Mouse (Mus musculus): Measurements from ENCODE around the gene Shld2. TPM values are rescaled to one million over a fixed set of nuclear protein-coding genes. Genes with fewer than 3 reads are reported as not detected.

Gene Shld2
- polyA plus RNA-seq, 1 experiment, result 26.7 TPM

GRCm38 (mm10) chr14:34289259-34290015 is 20.9 kb downstream of the Shld2 start:
- no peak overlapping the region for H3K27ac ChIP-seq (ENCODE audit: insufficient read depth, low read length)
- TF ChIP-seq CTCF (IDR thresholded peaks at IDR 0.05; ENCODE audit: low read depth, low read length) (no peak), EP300 (IDR thresholded peaks at IDR 0.05; ENCODE audit: insufficient read depth, low read depth, low read length) (no peak), POLR2A (IDR thresholded peaks at IDR 0.05; ENCODE audit: insufficient read depth, low read length) (no peak)
- no peak overlapping the region for H3K4me3 ChIP-seq (ENCODE audit: low read depth, low read length)
- H3K9ac ChIP-seq (ENCODE audit: low read depth, poor library complexity, severe bottlenecking), result no peak overlapping the region
- H3K9me3 ChIP-seq (replicated peaks; ENCODE audit: control insufficient read depth, insufficient read depth, low read length, poor library complexity, severe bottlenecking), result no peaks in the 10 kb centered on the region
- H3K4me1 ChIP-seq (ENCODE audit: control insufficient read depth, insufficient read depth, low read length), result no peaks in the 10 kb centered on the region
- no peaks in the 10 kb centered on the region for H3K36me3 ChIP-seq (ENCODE audit: control insufficient read depth, insufficient read depth, low read length, poor library complexity, severe bottlenecking)
- H3K27me3 ChIP-seq (ENCODE audit: control insufficient read depth, insufficient read depth, low read length, poor library complexity, severe bottlenecking), result no peaks in the 10 kb centered on the region

DNA sequence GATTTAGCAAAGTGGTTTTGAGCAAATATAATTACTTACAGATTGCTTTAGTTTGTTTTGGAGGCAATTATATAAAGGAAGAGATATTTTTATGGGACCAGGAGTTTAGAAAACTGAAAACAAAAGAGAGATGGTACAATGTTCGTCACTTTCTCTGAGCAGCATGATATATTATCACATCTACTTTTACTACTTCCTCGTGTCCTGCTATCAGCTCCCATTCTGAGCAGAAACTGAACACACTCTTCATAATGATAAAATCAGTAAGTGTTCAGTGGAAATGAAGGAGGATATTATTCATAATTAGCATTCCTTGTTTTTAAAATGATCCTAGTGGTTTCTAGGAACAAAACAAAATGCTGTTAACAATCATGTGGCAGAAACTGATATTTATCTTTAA is 21.9 kb downstream of the Shld2 start:
- no peak overlapping the region for H3K4me3 ChIP-seq (ENCODE audit: low read depth, low read length)
- H3K4me1 ChIP-seq (ENCODE audit: control insufficient read depth, insufficient read depth, low read length), result no peaks in the 10 kb centered on the region
- H3K27me3 ChIP-seq (ENCODE audit: control insufficient read depth, insufficient read depth, low read length, poor library complexity, severe bottlenecking), result no peaks in the 10 kb centered on the region
- no peak overlapping the region for H3K27ac ChIP-seq (ENCODE audit: insufficient read depth, low read length)
- no peak overlapping the region for H3K9ac ChIP-seq (ENCODE audit: low read depth, poor library complexity, severe bottlenecking)
- TF ChIP-seq EP300 (IDR thresholded peaks at IDR 0.05; ENCODE audit: insufficient read depth, low read depth, low read length) (no peak), CTCF (IDR thresholded peaks at IDR 0.05; ENCODE audit: low read depth, low read length) (no peak), POLR2A (IDR thresholded peaks at IDR 0.05; ENCODE audit: insufficient read depth, low read length) (no peak)
- H3K36me3 ChIP-seq (ENCODE audit: control insufficient read depth, insufficient read depth, low read length, poor library complexity, severe bottlenecking), result no peaks in the 10 kb centered on the region
- H3K9me3 ChIP-seq (replicated peaks; ENCODE audit: control insufficient read depth, insufficient read depth, low read length, poor library complexity, severe bottlenecking), result no peaks in the 10 kb centered on the region

DNA sequence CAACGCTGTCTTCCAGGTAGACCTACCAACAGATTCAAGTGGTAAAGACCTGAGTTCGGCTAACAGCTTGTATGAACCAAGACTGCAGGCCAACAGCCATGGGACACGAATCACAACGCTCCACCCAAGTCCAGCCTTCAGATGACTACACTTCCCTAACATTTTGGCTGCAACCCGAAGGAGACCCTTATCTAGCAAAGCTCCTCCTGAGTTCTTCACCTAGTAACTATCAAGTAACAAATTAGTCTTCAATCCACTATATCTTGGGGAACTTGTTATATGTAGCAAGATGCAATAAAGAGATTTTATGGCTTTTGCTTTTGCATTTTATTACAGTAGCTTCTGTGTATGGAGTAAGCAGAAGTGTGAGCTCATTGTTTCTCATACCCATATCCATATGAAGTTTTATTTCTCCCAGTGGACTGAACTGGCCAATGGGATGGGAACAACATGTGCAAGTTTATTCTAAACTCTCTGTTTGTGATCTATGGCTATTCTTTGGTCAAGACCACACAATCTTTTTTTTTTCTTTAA is 28.5 kb downstream of the Shld2 start:
- no peak overlapping the region for H3K9ac ChIP-seq (ENCODE audit: low read depth, poor library complexity, severe bottlenecking)
- no peak overlapping the region for H3K27ac ChIP-seq (ENCODE audit: insufficient read depth, low read length)
- H3K9me3 ChIP-seq (replicated peaks; ENCODE audit: control insufficient read depth, insufficient read depth, low read length, poor library complexity, severe bottlenecking), result no peaks in the 10 kb centered on the region
- H3K4me3 ChIP-seq (ENCODE audit: low read depth, low read length), result no peak overlapping the region
- H3K27me3 ChIP-seq (ENCODE audit: control insufficient read depth, insufficient read depth, low read length, poor library complexity, severe bottlenecking), result no peaks in the 10 kb centered on the region
- H3K4me1 ChIP-seq (ENCODE audit: control insufficient read depth, insufficient read depth, low read length), result no peaks in the 10 kb centered on the region
- no peaks in the 10 kb centered on the region for H3K36me3 ChIP-seq (ENCODE audit: control insufficient read depth, insufficient read depth, low read length, poor library complexity, severe bottlenecking)
- TF ChIP-seq CTCF (IDR thresholded peaks at IDR 0.05; ENCODE audit: low read depth, low read length) (no peak), POLR2A (IDR thresholded peaks at IDR 0.05; ENCODE audit: insufficient read depth, low read length) (no peak), EP300 (IDR thresholded peaks at IDR 0.05; ENCODE audit: insufficient read depth, low read depth, low read length) (no peak)

DNA sequence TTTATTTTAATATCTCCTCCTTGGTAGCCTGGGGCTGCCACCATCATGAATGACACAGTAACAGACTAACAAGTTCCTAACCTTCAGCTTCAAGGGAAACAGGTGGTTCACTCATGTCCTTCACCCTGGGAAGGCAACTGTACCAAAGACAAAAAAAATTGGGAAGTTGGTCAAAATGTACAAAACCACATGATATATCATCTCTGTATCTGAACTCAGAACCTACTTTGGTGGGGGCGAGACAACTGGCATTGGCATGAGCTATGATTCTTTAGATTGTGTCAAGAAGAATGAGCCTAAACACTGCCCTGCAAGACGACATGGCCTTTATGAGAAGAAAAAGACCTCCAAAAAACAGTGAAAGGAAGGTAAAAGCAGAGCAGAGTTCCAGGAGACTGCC is 29.5 kb downstream of the Shld2 start:
- no peaks in the 10 kb centered on the region for H3K27me3 ChIP-seq (ENCODE audit: control insufficient read depth, insufficient read depth, low read length, poor library complexity, severe bottlenecking)
- no peak overlapping the region for H3K4me3 ChIP-seq (ENCODE audit: low read depth, low read length)
- H3K36me3 ChIP-seq (ENCODE audit: control insufficient read depth, insufficient read depth, low read length, poor library complexity, severe bottlenecking), result no peaks in the 10 kb centered on the region
- TF ChIP-seq CTCF (IDR thresholded peaks at IDR 0.05; ENCODE audit: low read depth, low read length), result no peak
- no peak for TF ChIP-seq EP300 (IDR thresholded peaks at IDR 0.05; ENCODE audit: insufficient read depth, low read depth, low read length)
- TF ChIP-seq POLR2A (IDR thresholded peaks at IDR 0.05; ENCODE audit: insufficient read depth, low read length), result no peak
- H3K9me3 ChIP-seq (replicated peaks; ENCODE audit: control insufficient read depth, insufficient read depth, low read length, poor library complexity, severe bottlenecking), result no peaks in the 10 kb centered on the region
- H3K4me1 ChIP-seq (ENCODE audit: control insufficient read depth, insufficient read depth, low read length), result no peaks in the 10 kb centered on the region
- no peak overlapping the region for H3K9ac ChIP-seq (ENCODE audit: low read depth, poor library complexity, severe bottlenecking)
- H3K27ac ChIP-seq (ENCODE audit: insufficient read depth, low read length), result no peak overlapping the region

DNA sequence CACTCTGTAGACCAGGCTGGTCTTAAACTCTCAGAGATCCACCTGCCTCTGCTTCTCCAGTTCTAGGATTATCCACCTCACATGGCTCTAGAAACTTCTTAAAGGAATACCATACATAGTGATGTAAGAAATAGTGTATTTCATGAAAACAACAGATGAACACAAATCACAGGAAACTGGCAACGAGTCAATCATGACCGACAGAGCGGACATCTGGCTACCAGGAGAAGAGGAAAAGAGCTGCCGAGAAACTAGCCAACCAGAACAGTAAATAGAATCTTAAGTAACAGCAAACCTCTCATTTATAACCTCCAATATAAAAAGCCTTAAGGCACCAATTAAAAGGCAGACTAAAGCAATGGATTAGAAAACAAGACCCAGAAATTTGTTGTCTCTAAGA is 30.6 kb downstream of the Shld2 start:
- Histone ChIP-seq H3K36me3 (ENCODE audit: control insufficient read depth, insufficient read depth, low read length, poor library complexity, severe bottlenecking) (no peaks in the 10 kb centered on the region), H3K27me3 (ENCODE audit: control insufficient read depth, insufficient read depth, low read length, poor library complexity, severe bottlenecking) (no peaks in the 10 kb centered on the region), H3K4me3 (ENCODE audit: low read depth, low read length) (no peak overlapping the region), H3K27ac (ENCODE audit: insufficient read depth, low read length) (no peak overlapping the region), H3K4me1 (ENCODE audit: control insufficient read depth, insufficient read depth, low read length) (no peaks in the 10 kb centered on the region), H3K9ac (ENCODE audit: low read depth, poor library complexity, severe bottlenecking) (no peak overlapping the region), H3K9me3 (replicated peaks; ENCODE audit: control insufficient read depth, insufficient read depth, low read length, poor library complexity, severe bottlenecking) (no peaks in the 10 kb centered on the region)
- TF ChIP-seq CTCF (IDR thresholded peaks at IDR 0.05; ENCODE audit: low read depth, low read length), result no peak
- no peak for TF ChIP-seq POLR2A (IDR thresholded peaks at IDR 0.05; ENCODE audit: insufficient read depth, low read length)
- TF ChIP-seq EP300 (IDR thresholded peaks at IDR 0.05; ENCODE audit: insufficient read depth, low read depth, low read length), result no peak

DNA sequence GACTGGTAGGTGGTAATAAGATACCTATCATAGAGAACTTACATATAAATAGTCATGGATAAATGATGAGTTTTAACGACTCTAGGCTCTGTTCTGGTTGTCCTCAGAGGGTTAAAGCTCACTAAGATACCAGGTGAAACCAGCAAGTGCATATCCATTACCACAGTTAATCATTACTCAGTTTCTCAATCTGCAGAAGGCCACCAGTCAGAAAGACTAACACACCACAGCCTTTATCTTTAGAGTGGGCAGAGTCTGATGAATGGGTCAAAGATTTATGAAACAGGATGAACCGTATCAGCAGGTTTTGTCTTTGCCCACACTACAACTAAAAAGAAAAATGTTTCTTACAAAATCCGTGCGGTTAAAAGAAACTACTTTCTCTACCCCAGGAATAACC is 35.1 kb downstream of the Shld2 start:
- Histone ChIP-seq H3K4me3 (ENCODE audit: low read depth, low read length) (no peak overlapping the region), H3K36me3 (ENCODE audit: control insufficient read depth, insufficient read depth, low read length, poor library complexity, severe bottlenecking) (no peaks in the 10 kb centered on the region), H3K9ac (ENCODE audit: low read depth, poor library complexity, severe bottlenecking) (no peak overlapping the region), H3K27me3 (ENCODE audit: control insufficient read depth, insufficient read depth, low read length, poor library complexity, severe bottlenecking) (no peaks in the 10 kb centered on the region), H3K4me1 (ENCODE audit: control insufficient read depth, insufficient read depth, low read length) (no peaks in the 10 kb centered on the region), H3K27ac (ENCODE audit: insufficient read depth, low read length) (no peak overlapping the region), H3K9me3 (replicated peaks; ENCODE audit: control insufficient read depth, insufficient read depth, low read length, poor library complexity, severe bottlenecking) (no peaks in the 10 kb centered on the region)
- TF ChIP-seq POLR2A (IDR thresholded peaks at IDR 0.05; ENCODE audit: insufficient read depth, low read length) (no peak), EP300 (IDR thresholded peaks at IDR 0.05; ENCODE audit: insufficient read depth, low read depth, low read length) (no peak), CTCF (IDR thresholded peaks at IDR 0.05; ENCODE audit: low read depth, low read length) (no peak)

All from ES-Bruce4 (cell line).